Mouse (Mus musculus) monocyte, adult 5-6 weeks (primary cell): ENCODE results near the gene Rbm47. TPM values are rescaled to one million over a fixed set of nuclear protein-coding genes. Genes with fewer than 3 reads are reported as not detected.

Source experiments
- ATAC-seq: fragments of 153-309, 156-312 bp; replicated peaks from 2 replicates; pipeline ENCODE4 v1.8.0; 2017; ENCODE audit warnings: mild to moderate bottlenecking; ENCODE audit not compliant: low TSS enrichment, insufficient number of reproducible peaks, severe bottlenecking, poor library complexity, low FRiP score
- total RNA-seq: library from RNA; stranded (forward); fragments of 200-1000, 200-491, 200-594 nt; gene quantifications from 3 replicates; pipeline ENCODE4 v1.2.3, GENCODE M21; 2017

The Rbm47 gene
- total RNA-seq, 1 experiment from 2014 or later: 16.8 TPM

DNA sequence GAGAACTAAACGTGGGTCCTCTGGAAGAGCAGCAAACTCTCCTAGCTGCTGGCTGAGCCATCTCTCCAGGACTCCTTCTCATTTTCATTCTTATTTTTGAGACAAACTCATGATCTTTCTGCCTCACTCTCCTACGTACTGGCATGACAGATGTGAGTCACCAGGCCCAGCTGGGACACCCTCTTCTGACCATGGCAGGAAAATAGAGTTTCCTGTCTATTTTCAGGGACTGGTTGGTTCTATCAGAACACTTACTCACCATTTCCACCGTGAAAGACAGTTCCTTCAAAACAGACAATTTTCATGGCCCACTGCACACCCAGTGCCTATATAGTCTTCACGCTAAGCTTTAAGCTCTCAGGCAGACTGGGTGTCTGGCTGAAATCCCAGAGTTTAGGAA lies 35.7 kb downstream of the Rbm47 start:
- ATAC-seq: no peak

DNA sequence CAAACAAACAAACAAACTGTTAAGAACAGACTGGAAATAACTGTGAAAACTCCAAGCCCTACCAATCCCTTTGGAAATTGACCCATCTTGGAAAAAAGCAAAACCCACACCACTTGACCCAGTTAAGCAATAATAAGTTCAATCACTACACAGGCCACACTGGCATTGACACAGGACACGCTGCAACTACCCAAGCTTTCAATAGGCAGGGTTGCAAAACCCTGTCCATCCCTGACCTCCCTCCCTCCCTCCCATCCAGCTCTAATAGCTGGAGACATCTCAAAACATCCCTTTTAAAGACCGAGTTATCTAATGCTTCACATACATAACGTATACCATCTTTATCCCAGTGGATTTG lies 37.1 kb downstream of the Rbm47 start:
- ATAC-seq: no peak

DNA sequence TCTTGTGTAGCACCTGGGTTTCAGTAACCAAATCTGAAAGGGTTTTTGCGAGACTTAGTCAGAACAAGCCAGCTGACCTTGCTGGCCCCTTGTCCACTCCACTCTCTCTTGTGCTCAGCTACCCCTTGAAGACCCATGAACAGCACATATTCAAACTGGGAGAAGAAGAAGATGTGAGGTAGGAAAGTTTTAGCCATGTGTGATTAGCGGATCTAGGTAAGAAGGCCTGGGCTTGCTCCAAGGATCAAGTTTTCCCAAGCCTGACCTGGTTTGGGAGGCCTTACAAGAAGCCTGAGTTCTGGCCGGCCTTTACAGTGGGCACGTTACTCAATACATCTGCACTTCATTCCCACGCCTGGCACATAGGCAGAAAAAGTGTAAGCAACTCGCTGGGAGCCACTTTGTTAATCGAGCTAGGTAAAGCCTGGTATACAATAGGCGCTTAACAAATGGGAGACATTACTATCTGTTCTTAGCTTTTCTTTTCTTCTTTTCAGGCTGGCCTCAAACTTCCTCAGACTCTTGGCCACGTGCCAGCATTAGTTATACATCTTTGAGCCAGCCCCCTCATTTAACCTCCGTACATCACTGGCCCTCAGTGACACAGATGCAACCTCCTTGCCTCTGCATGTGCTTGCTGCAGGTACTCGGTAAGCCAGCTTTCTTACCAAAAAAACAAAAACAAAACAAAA lies 37.6 kb downstream of the Rbm47 start:
- no peak for ATAC-seq

DNA sequence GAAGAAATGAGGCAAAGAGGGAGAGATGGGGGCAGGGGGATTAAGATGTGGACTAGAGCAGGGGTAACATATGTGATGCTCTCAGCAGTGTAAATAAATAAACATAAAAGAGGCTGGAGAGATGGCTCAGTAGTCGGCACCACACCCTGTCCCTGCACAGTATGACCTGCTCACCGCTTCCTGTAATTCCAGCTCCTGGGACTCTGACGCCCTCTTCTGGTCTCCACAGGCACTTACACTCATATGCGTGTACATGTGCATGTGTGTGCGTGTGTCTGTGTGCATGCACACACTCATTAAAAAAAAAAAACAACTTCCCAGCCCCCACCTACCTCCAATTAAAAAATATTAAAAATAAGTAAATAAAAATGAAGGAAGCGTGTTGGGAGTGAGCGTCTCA lies 38.3 kb downstream of the Rbm47 start:
- no peak for ATAC-seq

DNA sequence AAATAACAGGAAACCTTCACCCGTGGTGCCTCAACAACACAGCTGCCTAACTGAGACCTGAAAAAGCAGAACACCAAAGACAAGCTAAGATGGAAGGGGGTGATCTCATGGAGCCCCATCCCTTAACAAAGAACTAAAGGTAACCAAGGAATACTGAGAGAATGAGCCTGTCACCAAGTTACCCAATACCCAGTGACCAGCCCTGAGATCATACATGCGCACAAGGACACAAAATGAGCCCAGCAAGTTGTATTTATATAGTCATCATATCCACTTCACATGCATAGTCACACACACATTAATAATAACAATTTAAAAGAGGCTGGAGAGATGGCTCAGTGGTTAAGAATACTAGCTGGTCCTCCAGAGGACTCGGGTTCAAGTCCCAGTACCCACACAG lies 44.0 kb downstream of the Rbm47 start:
- no peak for ATAC-seq

DNA sequence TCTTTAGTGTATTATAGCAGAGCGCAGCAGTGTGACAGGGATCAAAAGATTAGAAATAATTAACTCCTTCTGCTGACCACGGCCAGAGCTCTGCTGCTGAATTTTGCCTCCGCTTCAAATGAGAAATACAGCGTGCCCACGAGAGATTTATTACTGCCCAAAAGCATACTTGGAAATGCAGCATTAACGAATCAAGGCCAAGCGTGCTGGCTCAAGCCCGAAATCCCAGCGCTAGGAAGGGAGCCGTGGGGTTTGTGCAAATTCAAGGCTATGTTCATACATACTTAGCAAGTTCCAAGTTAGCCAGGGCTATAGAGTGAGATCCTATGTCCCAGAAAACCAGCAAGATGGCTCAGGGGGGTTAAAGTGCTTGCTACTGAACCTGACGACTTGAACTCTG lies 47.5 kb downstream of the Rbm47 start:
- ATAC-seq: no peak

DNA sequence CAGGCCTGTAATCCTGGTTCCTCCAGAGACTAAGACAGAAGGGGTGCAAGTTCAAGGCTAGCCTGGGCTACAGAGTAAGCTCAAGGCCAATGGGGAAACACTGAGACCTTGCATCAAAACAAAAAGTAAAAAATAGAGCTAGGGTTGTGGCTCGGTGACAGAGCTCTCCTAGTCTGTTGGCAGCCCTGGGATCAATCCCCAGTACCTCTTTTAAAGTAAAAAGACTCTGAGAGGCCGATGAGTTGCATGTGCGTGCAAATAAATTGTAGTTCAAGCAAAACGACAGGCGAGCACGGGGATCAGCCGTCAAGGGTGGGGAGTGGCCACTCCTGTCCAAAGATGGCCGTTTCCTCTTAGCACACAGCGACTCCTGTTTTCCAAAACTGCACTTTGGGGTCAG lies 48.0 kb downstream of the Rbm47 start:
- no peak for ATAC-seq

DNA sequence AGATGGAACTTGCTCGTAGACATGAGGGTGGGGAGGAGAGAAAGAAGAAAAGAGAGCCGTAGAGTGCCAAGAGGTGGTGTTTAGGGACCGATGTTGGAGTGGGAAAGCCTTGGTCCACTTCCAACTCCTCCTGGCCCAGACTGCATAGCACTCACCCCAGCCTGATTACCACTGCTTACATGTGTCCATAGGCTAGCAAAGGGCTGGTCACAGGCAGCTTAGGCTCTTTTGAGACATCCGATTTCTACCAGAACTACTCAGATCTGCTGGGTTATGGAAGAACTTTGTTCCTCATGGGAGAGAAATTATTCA lies 48.9 kb downstream of the Rbm47 start:
- ATAC-seq: no peak

DNA sequence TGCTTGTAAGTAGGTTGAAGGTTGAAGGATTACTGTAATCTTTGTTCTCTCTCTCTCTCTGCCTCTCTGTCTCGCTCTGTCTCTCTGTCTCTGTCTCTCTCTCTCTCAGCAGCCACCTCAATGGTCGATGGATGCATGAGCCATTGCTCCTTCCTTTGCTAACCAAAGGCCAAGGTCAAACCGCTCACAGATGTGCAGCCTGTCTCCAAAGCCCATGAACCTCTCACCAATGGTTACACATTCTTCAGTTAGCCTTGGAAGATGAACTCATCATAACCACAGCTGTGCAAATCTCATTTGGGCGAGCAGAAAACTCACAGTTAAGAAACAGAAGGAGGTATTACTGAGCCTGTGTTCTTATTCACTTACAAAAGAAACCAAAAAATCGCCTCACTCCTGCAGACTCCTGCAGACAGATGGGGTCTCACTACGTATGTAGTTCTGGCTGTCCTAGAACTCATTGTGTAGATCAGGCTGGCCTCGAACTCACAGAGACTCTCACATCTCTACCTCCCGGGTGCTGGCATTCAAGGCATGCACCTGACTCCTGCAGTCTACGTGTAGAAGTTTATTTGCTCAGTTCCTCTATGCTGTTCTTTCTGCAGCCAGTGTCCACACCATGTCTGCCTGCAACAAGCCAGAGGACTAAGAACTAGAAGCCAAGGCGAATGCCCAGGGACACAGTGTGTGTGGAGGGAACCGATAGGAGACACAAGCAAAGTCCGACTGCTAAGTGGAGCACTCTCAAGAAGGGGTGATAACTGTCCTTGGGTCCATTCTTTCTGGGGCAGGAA lies 49.4 kb downstream of the Rbm47 start:
- ATAC-seq: no peak

DNA sequence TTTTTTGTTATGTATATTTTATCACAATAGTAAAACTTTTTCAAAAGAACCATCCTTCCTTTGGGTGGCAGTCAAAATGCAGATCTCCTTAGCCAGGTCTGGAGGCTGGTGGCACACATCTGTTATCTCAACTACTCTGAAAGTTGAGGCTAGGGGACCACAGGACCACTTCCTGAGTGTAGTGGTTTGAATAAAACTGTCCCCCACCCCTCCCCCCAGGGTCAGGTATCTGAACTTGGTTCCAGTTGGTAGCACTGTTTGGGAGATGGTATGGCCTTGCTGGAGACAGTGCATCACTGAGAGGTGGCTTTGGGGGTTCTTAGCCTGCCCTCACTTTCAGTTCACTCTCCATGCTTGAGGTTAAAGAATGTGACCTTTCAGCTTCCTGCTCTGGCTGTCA lies 51.7 kb downstream of the Rbm47 start:
- 0 out of 2 replicates have a peak, but pooled peaks have one; percentile 40 for ATAC-seq

DNA sequence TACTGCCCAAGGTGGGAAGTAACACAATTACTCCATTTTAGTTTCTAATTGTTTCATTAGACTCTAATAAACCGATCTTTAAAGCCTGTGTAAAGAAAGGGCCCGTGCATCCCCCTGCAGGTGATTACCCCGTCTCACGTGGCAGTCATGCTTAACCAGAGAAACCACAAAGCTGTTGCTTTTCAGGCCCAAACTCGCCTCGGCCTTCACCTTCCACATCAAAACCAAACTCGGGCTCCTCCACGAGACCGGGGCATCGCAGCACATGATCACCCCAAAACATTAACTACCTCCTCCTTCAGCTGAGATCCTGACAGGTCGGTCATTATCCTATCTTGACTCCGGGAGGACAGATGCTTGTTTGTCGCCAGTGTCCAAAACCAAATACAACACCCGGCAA lies 58.2 kb downstream of the Rbm47 start:
- no peak for ATAC-seq

DNA sequence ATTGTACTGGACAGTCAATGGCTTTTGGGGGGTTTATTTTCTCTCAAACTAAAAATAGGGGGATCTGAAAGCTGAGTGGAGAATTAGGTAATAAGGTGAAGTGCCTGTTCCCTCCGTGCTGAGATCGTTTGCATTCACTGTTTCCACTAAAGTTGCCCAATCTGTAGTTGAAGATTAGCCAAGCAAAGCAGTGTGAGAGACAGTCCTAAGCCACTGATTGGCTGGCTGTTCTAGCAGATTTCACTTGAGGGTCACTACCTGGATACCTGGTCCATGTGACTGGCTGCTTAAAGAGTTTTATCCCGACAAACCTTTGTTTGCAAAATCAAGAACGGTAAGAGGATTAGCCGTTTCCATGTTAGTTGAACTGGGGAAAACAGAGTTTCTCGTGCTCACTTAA lies 58.7 kb downstream of the Rbm47 start:
- ATAC-seq: 0 out of 2 replicates have a peak, but pooled peaks have one; percentile 38

DNA sequence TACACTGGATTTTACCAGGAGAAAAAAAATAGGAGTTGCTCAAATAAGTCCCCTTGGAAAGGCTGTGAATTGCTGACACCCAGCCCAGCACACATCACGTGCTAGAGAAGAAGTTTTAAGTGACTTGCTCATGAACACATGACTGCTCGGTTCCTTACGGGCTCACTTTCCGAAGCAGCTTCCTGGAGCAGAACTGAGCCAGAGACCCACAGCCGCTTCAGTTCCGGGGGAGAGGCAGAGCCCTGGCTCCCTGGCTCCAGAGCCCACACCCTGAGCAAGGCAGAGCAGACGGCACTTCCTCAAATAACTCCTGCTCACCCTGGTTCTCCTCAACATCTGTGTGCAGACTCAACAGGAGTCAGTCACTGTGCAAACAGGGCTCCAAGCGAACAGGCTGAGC lies 60.9 kb downstream of the Rbm47 start:
- peak; percentile 92 for ATAC-seq

DNA sequence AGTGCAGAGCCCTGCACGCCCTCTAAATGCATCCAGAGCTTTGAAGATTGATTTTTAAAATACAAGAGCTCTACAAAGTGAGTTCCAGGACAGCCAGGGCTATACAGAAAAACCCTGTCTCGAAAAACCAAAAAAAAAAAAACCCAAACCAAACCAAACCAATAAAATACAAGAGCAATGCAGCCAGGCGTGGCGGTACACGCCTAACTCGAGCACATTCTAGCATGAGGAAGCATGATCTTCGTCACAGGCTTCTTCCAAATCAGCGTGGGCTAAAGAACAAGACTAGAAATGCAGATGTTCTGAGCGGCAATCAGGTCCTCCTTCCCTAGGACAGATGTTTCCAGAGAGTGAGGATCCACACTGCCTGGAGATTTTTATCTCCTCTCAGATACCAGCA lies 66.5 kb downstream of the Rbm47 start:
- 0 out of 2 replicates have a peak, but pooled peaks have one; percentile 40 for ATAC-seq

DNA sequence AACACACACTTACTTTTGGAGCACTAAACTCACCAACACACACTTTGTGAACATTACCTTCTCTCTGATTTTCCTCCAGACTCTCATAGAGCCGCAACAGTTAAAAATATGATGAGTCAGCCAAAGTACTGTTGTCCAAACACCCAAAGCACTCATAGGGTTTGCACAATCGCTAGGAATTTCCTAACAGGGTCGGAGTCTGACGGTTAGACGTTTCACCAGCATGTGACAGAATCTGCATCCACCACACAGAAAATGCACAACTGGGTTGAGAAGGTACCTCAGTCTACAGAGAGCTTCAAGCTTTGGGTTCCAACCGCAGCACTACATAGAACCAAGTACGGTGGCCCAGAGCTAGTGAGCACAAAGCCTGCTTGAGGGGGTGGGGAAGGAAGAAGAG lies 67.0 kb downstream of the Rbm47 start:
- ATAC-seq: peak; percentile 74

DNA sequence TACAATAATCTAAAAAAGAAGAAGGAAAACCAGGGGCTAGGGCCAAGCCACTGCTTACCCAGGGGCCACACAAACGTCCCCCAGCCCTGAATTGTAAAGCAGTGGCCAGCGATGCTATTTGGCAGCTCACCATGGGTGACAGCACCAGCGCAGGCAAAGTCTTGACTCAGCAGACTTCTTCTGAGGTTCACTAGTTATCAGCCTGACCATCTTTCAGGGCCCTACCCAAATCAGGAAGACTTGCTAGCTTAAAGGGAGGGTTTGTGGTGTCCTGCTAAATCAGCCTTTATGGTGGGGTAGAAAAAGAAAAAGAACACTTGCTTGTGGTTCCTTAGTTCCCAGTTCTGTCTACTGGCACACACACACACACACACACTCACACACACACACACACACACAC lies 67.6 kb downstream of the Rbm47 start:
- peak; percentile 42 for ATAC-seq

DNA sequence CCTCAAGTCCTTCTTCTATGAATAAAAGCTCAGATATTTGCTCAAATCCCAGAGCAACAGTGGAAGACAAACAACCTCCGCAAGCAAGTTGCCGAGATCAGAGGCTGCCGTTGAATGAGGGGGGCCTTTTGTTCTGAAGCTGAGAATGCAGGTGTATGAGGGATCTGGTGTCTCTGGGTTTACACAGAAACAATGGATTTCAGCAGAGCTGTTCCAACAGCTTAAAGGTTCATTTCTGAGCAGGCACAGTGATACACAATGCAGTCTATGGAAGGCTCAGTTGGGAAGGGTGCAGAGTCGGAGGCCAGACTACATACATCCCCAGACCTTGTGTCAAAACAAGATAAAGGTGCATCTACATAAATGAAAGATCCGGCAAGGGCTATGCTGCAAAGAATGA lies 69.5 kb downstream of the Rbm47 start:
- no peak for ATAC-seq

DNA sequence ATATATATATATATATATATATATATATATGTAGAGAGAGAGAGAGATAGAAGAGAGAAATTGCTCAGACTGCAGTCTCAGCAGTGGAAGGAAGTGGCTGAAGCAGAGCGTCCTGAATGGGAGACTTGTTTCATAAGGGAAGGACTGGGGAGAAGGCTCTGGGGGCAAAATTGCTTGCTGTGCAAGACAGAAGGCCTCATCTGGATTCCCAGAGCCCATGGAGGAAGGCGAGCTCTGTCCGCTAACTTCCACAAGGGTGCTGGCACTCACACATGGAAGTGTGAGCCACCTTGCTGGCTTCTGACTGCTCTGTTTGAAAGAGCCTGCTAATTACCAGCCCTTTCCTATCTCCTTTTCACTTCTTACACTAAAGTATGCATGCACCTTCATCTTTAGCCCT lies 70.1 kb downstream of the Rbm47 start:
- no peak for ATAC-seq

DNA sequence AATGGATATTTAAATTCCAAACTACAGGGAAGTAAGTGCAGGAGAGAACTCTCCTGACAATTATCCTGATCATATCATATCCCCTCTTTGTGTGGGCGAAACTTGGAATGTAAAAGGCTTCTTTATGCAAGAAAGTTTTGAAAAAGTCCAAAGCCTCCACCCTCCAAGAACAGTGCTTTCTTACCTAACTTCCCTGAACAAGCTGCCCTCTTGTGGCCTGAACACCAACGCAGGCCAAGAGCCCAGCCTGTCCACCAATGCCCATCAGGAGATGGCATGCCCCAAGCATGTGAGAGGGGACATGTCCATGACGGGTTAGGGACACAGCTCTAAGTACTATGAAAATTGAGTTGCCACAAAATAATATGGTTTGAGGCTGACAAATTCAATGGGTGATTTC lies 71.3 kb downstream of the Rbm47 start:
- ATAC-seq: no peak

DNA sequence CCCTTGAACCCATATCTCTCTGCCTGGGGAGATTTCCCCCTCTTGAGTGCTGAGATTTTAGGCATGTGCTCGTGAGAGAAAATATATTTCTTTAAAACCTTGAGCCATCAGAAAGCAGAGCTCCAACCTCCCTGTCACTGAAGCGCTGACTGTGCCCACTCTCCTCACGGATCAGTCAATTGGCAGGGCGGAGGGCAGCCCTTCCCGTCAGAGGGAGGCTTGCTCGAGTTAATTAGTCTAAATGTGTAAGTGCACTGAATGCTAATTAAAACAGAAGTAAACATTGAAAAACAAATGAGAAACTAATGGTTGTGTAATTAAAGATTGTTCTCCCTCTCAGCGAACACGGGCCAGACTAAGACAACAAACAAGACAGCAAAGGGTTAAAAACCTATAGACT lies 72.6 kb downstream of the Rbm47 start:
- ATAC-seq: no peak
